Mouse (Mus musculus) small intestine, adult 10 weeks (tissue): ENCODE results near the gene Zfp61. TPM values are rescaled to one million over a fixed set of nuclear protein-coding genes. Genes with fewer than 3 reads are reported as not detected.

Source experiments
- polyA plus RNA-seq: library from polyadenylated mRNA; stranded (reverse); fragments of 350-450 nt; fragmentation: Illumina TruSeq; extraction: RNeasy Lipid Tissue Mini Kit (QIAGEN cat#74804); gene quantifications from one replicate; pipeline ENCODE4 v1.2.3, GENCODE M21; 2014; ENCODE audit warnings: low replicate concordance

Gene Zfp61
- 2.2 TPM for polyA plus RNA-seq

GRCm38 (mm10) chr7:24300771-24301282 lies at the start of gene Zfp61:
Zfp61 (minus strand) TSS chr7:24301232.

GRCm38 (mm10) chr7:24348896-24349295 lies 47.9 kb upstream of the Zfp61 start, which contains the start of gene Lypd5:
Lypd5 (plus strand) TSS chr7:24349196.

GRCm38 (mm10) chr7:24333304-24333986 lies 32.4 kb upstream of the Zfp61 start, which contains the start of gene Tescl:
Tescl (minus strand) TSS chr7:24333936.

GRCm38 (mm10) chr7:24316567-24317092 lies 15.6 kb upstream of the Zfp61 start, which contains the start of gene Zfp94:
Zfp94 (minus strand) TSS chr7:24316666.

GRCm38 (mm10) chr7:24270288-24270672 lies 30.8 kb downstream of the Zfp61 start, which contains the start of gene Zfp93:
Zfp93 (plus strand) TSS chr7:24270420.

GRCm38 (mm10) chr7:24254633-24255474 lies 46.2 kb downstream of the Zfp61 start, which contains the start of gene Zfp108:
Zfp108 (plus strand) TSS chr7:24254794.

Other genes starting within 250 kb of the Zfp61 start
- not detected for gene Vmn1r183, start 248.0 kb downstream of the Zfp61 start, polyA plus RNA-seq
- 7.6 TPM for gene Zfp180, start 219.3 kb downstream of the Zfp61 start, polyA plus RNA-seq
- gene Zfp112, start 188.9 kb downstream of the Zfp61 start, polyA plus RNA-seq = 1.0 TPM
- 4.6 TPM for gene Zfp235, start 167.1 kb downstream of the Zfp61 start, polyA plus RNA-seq
- gene Zfp114, start 126.2 kb downstream of the Zfp61 start, polyA plus RNA-seq = 0.11 TPM
- 3.9 TPM for gene Zfp111, start 89.8 kb downstream of the Zfp61 start, polyA plus RNA-seq
- 1.0 TPM for gene Zfp109, start 63.7 kb downstream of the Zfp61 start, polyA plus RNA-seq
- 2.0 TPM for gene Zfp108, start 46.4 kb downstream of the Zfp61 start, polyA plus RNA-seq
- gene Zfp93, start 30.8 kb downstream of the Zfp61 start, polyA plus RNA-seq = 2.7 TPM
- gene Zfp94, start 15.4 kb upstream of the Zfp61 start, polyA plus RNA-seq = 0.85 TPM
- not detected for gene Tescl, start 32.7 kb upstream of the Zfp61 start, polyA plus RNA-seq
- not detected for gene Lypd5, start 48.0 kb upstream of the Zfp61 start, polyA plus RNA-seq
- gene Kcnn4, start 69.0 kb upstream of the Zfp61 start, polyA plus RNA-seq = 0.11 TPM
- gene Smg9, start 98.4 kb upstream of the Zfp61 start, polyA plus RNA-seq = 0.33 TPM
- gene Irgc1, start 151.1 kb upstream of the Zfp61 start, polyA plus RNA-seq = not detected
- gene Plaur, start 161.3 kb upstream of the Zfp61 start, polyA plus RNA-seq = 0.30 TPM
- gene Cadm4, start 180.8 kb upstream of the Zfp61 start, polyA plus RNA-seq = not detected
- not detected for gene Zfp428, start 205.8 kb upstream of the Zfp61 start, polyA plus RNA-seq
- not detected for gene AC161166.1, start 211.2 kb upstream of the Zfp61 start, polyA plus RNA-seq
- 4.3 TPM for gene Irgq, start 229.5 kb upstream of the Zfp61 start, polyA plus RNA-seq
- not detected for gene Pinlyp, start 244.9 kb upstream of the Zfp61 start, polyA plus RNA-seq
- gene Xrcc1, start 245.1 kb upstream of the Zfp61 start, polyA plus RNA-seq = 1.2 TPM